Mouse (Mus musculus) olfactory bulb, adult 2 months (tissue): ENCODE data around the gene Dpf1.

Experiments
- CTCF ChIP-seq: fragments of 200-500 bp; IDR thresholded peaks from 2 replicates; pipeline ENCODE4 v1.5.1; 2012; ENCODE audit warnings: low read depth, mild to moderate bottlenecking, low read length, moderate library complexity; ENCODE audit not compliant: insufficient read depth
- POLR2A ChIP-seq: fragments of 200-500 bp; IDR thresholded peaks from 2 replicates; pipeline ENCODE4 v1.6.1; 2012; ENCODE audit warnings: mild to moderate bottlenecking, low read depth, low read length, moderate library complexity; ENCODE audit not compliant: insufficient read depth

DNA sequence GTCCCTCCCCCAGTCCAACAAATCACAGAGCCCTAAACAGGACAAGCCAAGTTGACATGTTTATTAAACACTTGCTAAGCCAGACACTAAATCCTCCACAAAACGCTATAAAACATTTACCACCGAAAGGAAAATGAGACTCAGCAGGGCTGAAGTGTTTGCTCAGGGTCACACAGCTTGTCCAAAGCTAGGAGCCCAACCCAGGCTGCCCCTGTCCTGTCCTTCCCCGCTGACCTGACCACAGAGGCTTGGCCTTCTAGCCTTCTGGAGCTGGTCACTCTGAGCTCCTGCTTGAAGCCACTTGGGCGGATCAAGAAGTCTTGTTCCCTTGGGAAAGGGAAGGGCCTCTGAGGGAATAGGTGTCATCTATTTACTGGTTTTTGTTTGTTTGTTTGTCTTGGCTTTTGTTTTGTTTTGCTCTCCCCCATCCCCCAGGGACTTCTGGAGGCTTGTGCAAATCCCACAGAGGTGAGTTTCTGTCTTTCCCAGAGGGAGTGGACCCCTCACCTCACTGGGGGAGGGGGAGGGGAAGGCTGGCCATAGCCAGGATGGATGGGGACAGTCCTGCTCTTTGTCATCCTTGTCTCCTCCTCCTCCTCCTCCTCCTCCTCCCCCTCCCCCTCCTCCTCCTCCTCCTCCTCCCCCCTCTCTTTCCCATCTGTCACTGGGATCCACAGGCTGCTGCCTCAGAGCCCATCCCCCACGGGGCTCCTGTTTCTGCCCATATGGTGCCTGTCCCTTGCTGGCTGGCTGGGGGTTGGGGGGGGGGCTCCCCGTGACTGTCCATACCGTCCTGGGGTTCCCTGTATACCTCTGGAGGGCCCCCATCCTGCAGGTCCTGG, 11.9 kb upstream of the Dpf1 start:
- TF ChIP-seq POLR2A (no peak), CTCF (no peak)
